Mouse (Mus musculus) C2C12 (cell line): ENCODE results near the gene Sdc4. TPM values are rescaled to one million over a fixed set of nuclear protein-coding genes. Genes with fewer than 3 reads are reported as not detected.

Experiments
- H3K27me3 ChIP-seq: one replicate; pipeline ENCODE4 v1.6.1; 2011; ENCODE audit not compliant: control insufficient read depth, insufficient read depth, insufficient read length
- H3K36me3 ChIP-seq: one replicate; pipeline ENCODE4 v1.6.1; 2011; ENCODE audit not compliant: control insufficient read depth, insufficient read depth
- H3K4me3 ChIP-seq: one replicate; pipeline ENCODE4 v1.5.1; 2011; ENCODE audit warnings: mild to moderate bottlenecking, control low read depth; ENCODE audit not compliant: poor library complexity, insufficient read depth, severe bottlenecking
- H3K79me2 ChIP-seq: one replicate; pipeline ENCODE4 v1.6.1; 2011; ENCODE audit not compliant: control insufficient read depth, insufficient read depth
- H3K79me3 ChIP-seq: one replicate; pipeline ENCODE4 v1.6.1; 2011; ENCODE audit warnings: low read depth, control low read depth
- H3ac ChIP-seq: one replicate; pipeline ENCODE3; 2011; ENCODE audit warnings: low read depth; ENCODE audit not compliant: control insufficient read depth, insufficient read length
- CEBPB ChIP-seq: IDR thresholded peaks from one replicate; pipeline ENCODE4 v1.6.1; 2011; ENCODE audit warnings: low read depth, mild to moderate bottlenecking, control low read depth, moderate library complexity
- CTCF ChIP-seq: IDR thresholded peaks from one replicate; pipeline ENCODE4 v1.5.1; 2011; ENCODE audit not compliant: control insufficient read depth, insufficient read depth, insufficient read length
- FOSL1 ChIP-seq: IDR thresholded peaks from one replicate; pipeline ENCODE4 v1.8.0; 2011; ENCODE audit warnings: mild to moderate bottlenecking, low read length; ENCODE audit not compliant: poor library complexity, insufficient read depth, severe bottlenecking
- MAX ChIP-seq: IDR thresholded peaks from one replicate; pipeline ENCODE4 v1.6.1; 2011; ENCODE audit warnings: mild to moderate bottlenecking, control low read depth
- MYOD1 ChIP-seq: IDR thresholded peaks from one replicate; pipeline ENCODE4 v1.6.1; 2011; ENCODE audit warnings: low read depth; ENCODE audit not compliant: control insufficient read depth, insufficient read length
- MYOG ChIP-seq: IDR thresholded peaks from one replicate; pipeline ENCODE4 v1.6.1; 2011; ENCODE audit not compliant: control insufficient read depth, insufficient read length; ENCODE audit errors: extremely low read depth
- USF1 ChIP-seq: IDR thresholded peaks from one replicate; pipeline ENCODE4 v1.6.1; 2011; ENCODE audit warnings: low read depth, mild to moderate bottlenecking, control low read depth, moderate library complexity
- polyA plus RNA-seq: library from polyadenylated mRNA; unstranded; fragments of >200 nt; fragmentation: generic; extraction: Trizol; gene quantifications from one replicate; pipeline ENCODE4 v1.2.1, GENCODE M21; 2012; ENCODE audit warnings: missing spikeins

Gene Sdc4
- polyA plus RNA-seq, 1 experiment: 124 TPM

DNA sequence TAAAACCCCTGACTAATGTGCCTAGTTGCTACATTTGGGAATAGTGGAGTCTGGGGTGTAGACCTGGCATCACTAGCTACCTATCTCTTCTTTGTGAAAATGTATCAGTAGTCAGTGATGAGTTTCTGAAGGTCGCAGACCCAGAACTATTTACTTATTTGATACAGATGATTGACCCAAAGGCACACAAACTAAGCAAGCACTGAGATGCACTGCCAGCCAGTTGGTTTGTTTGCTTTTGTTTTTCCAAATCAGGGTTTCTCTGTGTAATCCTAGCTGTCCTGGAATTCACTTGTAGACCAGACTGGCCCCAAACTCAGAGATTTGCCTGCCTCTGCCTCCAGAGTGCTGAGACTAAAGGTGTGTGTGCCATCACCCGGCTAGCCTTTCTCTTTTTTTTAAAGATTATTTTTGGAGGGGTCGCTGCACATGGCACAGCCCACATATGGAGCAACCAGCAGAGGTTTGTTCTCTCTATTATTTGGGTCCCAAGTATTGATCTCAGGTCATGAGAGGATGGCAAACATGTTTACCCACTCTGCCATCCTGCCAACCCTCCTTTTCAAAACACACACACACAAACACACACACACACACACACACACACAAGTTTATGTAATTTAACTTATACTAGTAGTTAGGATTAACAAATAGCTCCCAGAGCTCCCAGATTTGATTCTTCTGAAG lies 1.9 kb upstream of the Sdc4 start:
- Histone ChIP-seq H3K4me3 (no peak overlapping the region), H3K79me2 (peaks cover 25% of the 10 kb centered on the region), H3K36me3 (peaks cover 1% of the 10 kb centered on the region), H3K27me3 (no peaks in the 10 kb centered on the region), H3ac (no peak overlapping the region), H3K79me3 (peaks cover 21% of the 10 kb centered on the region)
- no peak for TF ChIP-seq USF1

DNA sequence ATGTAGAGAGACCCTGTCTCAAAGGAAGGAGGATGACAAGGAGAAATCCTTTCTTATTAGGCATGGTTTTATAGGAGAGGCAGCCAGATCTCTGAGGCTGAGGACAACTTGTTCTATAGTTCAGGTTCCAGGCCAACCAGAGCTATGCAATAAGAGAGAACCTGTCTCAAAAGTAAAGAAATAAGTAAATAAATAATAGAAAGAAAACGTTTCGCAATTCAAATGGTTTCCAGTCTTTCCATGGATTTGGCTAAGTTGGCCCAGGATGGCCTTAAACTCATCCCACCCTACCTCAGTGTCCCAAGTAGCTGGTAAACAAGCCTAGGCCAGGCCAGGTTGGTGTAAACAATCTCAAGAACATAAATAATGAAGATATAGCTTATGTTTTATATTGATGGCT lies 1.0 kb upstream of the Sdc4 start:
- H3K79me3 ChIP-seq: peaks cover 30% of the 10 kb centered on the region
- TF ChIP-seq USF1 (no peak), CEBPB (peak; percentile 1)
- no peak overlapping the region for H3K4me3 ChIP-seq
- H3ac ChIP-seq: no peak overlapping the region
- H3K36me3 ChIP-seq: peaks cover 4% of the 10 kb centered on the region
- H3K27me3 ChIP-seq: no peaks in the 10 kb centered on the region
- peaks cover 33% of the 10 kb centered on the region for H3K79me2 ChIP-seq

- peak overlapping the region; percentile 78 for H3ac ChIP-seq
- H3K79me2 ChIP-seq: peaks cover 50% of the 10 kb centered on the region
- TF ChIP-seq CEBPB: no peak
- no peak for TF ChIP-seq MYOG
- peak; percentile 33 for TF ChIP-seq MAX
- H3K79me3 ChIP-seq: peaks cover 45% of the 10 kb centered on the region
- peaks cover 4% of the 10 kb centered on the region for H3K36me3 ChIP-seq
- H3K27me3 ChIP-seq: no peaks in the 10 kb centered on the region
- H3K4me3 ChIP-seq: peak overlapping the region; percentile 94
These were observed 643 bp downstream of the Sdc4 start for GRCm38 (mm10) chr2:164443051-164443437.

GRCm38 (mm10) chr2:164442315-164443050 lies 1.2 kb downstream of the Sdc4 start:
- H3K36me3 ChIP-seq: peaks cover 4% of the 10 kb centered on the region
- H3K4me3 ChIP-seq: peak overlapping the region; percentile 94
- peaks cover 56% of the 10 kb centered on the region for H3K79me2 ChIP-seq
- H3K79me3 ChIP-seq: peaks cover 51% of the 10 kb centered on the region
- TF ChIP-seq MAX (no peak), USF1 (no peak), CEBPB (no peak), CTCF (no peak), FOSL1 (no peak), MYOG (no peak), MYOD1 (no peak)
- peak overlapping the region; percentile 78 for H3ac ChIP-seq
- no peaks in the 10 kb centered on the region for H3K27me3 ChIP-seq

GRCm38 (mm10) chr2:164441731-164442130 lies 2.0 kb downstream of the Sdc4 start:
- Histone ChIP-seq H3K79me2 (peaks cover 63% of the 10 kb centered on the region), H3K79me3 (peaks cover 58% of the 10 kb centered on the region), H3K27me3 (no peaks in the 10 kb centered on the region), H3K36me3 (peaks cover 4% of the 10 kb centered on the region), H3K4me3 (peak overlapping the region; percentile 94), H3ac (peak overlapping the region; percentile 78)
- TF ChIP-seq FOSL1: no peak

GRCm38 (mm10) chr2:164441155-164441554 lies 2.5 kb downstream of the Sdc4 start:
- peaks cover 64% of the 10 kb centered on the region for H3K79me3 ChIP-seq
- peaks cover 69% of the 10 kb centered on the region for H3K79me2 ChIP-seq
- H3K36me3 ChIP-seq: peaks cover 4% of the 10 kb centered on the region
- peak overlapping the region; percentile 94 for H3K4me3 ChIP-seq
- TF ChIP-seq USF1: peak; percentile 89
- TF ChIP-seq MAX: peak; percentile 96
- TF ChIP-seq MYOD1: peak; percentile 98
- no peak for TF ChIP-seq CEBPB
- peak; percentile 39 for TF ChIP-seq FOSL1
- H3ac ChIP-seq: peak overlapping the region; percentile 78
- no peaks in the 10 kb centered on the region for H3K27me3 ChIP-seq
